Mouse (Mus musculus) heart, adult 2 months (tissue): ENCODE results near the gene Neo1. TPM values are rescaled to one million over a fixed set of nuclear protein-coding genes. Genes with fewer than 3 reads are reported as not detected.
"Not testable (repeated sequence)": the region's sequence is repeated elsewhere in the genome, so short reads cannot be mapped to it uniquely, and the experiment has no call there.

Experiments
- DNase-seq, 2 experiments: peaks; one replicate each; pipeline ENCODE4 v3.0.0; 2021
- H3K27ac ChIP-seq: fragments of 200-600 bp; 2 replicates; pipeline ENCODE4 v1.8.1; 2022
- H3K27me3 ChIP-seq: fragments of 200-500 bp; 2 replicates; pipeline ENCODE4 v1.6.1; 2012; ENCODE audit warnings: mild to moderate bottlenecking, low read length, inconsistent platforms, mixed read lengths; ENCODE audit not compliant: control insufficient read depth, insufficient read depth
- H3K36me3 ChIP-seq: fragments of 200-500 bp; 2 replicates; pipeline ENCODE4 v1.6.1; 2012; ENCODE audit warnings: low read length, inconsistent platforms; ENCODE audit not compliant: control insufficient read depth, insufficient read depth
- H3K4me1 ChIP-seq: fragments of 200-500 bp; 2 replicates; pipeline ENCODE4 v1.6.1; 2011; ENCODE audit warnings: low read length; ENCODE audit not compliant: control insufficient read depth, insufficient read depth
- H3K4me3 ChIP-seq: fragments of 200-600 bp; 2 replicates; pipeline ENCODE4 v1.8.1; 2022
- H3K79me2 ChIP-seq: fragments of 200-500 bp; replicated peaks from 2 replicates; pipeline ENCODE4 v1.6.1; 2012; ENCODE audit warnings: mild to moderate bottlenecking, inconsistent platforms, low read length, moderate library complexity, mixed read lengths; ENCODE audit not compliant: control insufficient read depth, insufficient read depth
- H3K9ac ChIP-seq: fragments of 200-500 bp; 2 replicates; pipeline ENCODE4 v1.6.1; 2012; ENCODE audit warnings: low read depth, mild to moderate bottlenecking, control low read depth, inconsistent platforms, low read length, mixed read lengths
- CTCF ChIP-seq: fragments of 200-600 bp; IDR thresholded peaks from 2 replicates; pipeline ENCODE4 v1.8.1; 2022; ENCODE audit warnings: antibody characterized with exemption, mild to moderate bottlenecking, moderate library complexity
- EP300 ChIP-seq: fragments of 200-500 bp; IDR thresholded peaks from 2 replicates; pipeline ENCODE4 v1.6.1; 2011; ENCODE audit warnings: low read depth, low read length, control low read depth; ENCODE audit not compliant: insufficient read depth
- POLR2A ChIP-seq: fragments of 200-500 bp; IDR thresholded peaks from 2 replicates; pipeline ENCODE4 v1.6.1; 2011; ENCODE audit warnings: mild to moderate bottlenecking, low read depth, low read length, control low read depth; ENCODE audit not compliant: insufficient read depth
- WGBS: fragments of 180-500 bp; shearing (Covaris S2); methylation state at CpG from one replicate; pipeline ENCODE4 v1.1.7; 2018; 5-methylcytosine and 5-hydroxymethylcytosine counted together
- intact Hi-C: fragments of 180-260 bp; cut with DNase I; formaldehyde crosslinking; loops from one replicate; pipeline ENCODE4 v1.15.1; 2025
- polyA plus RNA-seq: library from polyadenylated mRNA; depleted of rRNA; stranded (reverse); fragments of >200 nt; gene quantifications from 2 replicates; pipeline ENCODE4 v1.2.3, GENCODE M21; 2012
- total RNA-seq, 2 experiments: library from RNA; stranded (reverse); gene quantifications; 2 replicates each; pipeline ENCODE4 v1.2.3; 2021

Neo1 gene
- total and polyA plus RNA-seq, 3 experiments, result 30.5 to 48.1 (median 46.9) TPM

DNA sequence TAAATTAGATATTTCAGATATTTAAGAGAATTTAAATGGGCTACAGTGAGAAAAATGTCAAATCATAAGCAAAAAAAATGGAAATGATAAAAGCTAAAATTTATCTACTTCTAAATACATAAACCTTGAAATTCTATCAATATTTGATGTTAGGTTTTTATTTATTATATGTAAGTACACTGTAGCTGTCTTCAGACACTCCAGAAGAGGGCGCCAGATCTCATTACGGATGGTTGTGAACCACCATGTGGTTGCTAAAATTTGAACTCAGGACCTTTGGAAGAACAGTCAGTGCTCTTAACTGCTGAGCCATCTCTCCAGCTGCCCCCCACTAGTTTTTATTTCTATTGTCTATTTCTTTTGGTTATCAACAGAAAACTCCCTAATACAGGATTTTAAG, 65.1 kb downstream of the Neo1 start:
- H3K4me3 ChIP-seq, H3K4me1 ChIP-seq, intact Hi-C loops, H3K9ac ChIP-seq, H3K79me2 ChIP-seq, H3K27ac ChIP-seq, H3K36me3 ChIP-seq, H3K27me3 ChIP-seq, DNase-seq: not testable (repeated sequence)
- WGBS, result 88% methylated on average over 2 of the region's 2 CpGs
- TF ChIP-seq CTCF, result peak; percentile 58

DNA sequence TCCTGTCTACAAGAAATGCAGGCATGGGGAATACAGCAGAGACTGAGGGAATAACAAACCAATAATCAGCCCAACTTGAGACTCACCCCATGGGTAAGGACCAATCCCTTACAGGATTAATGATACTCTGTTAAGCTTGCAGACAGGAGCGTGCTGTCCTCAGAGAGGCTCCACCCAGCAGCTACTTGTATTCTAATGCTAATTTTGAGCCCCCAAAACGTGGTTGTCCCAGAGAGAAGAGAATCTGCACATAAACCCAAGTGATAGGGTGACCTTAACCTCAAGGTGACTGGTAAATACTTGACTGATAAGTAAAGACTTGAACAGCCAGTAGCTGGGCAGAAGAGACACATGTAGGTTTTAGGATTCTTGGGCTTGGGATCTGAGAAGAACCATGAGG, 68.9 kb downstream of the Neo1 start:
- no peak for DNase-seq
- H3K36me3 ChIP-seq, result no peaks in the 10 kb centered on the region
- H3K27ac ChIP-seq, result no peak overlapping the region
- WGBS, result 63% methylated on average over 2 of the region's 2 CpGs
- TF ChIP-seq EP300, result no peak
- H3K9ac ChIP-seq, result no peak overlapping the region
- H3K79me2 ChIP-seq, result no peaks in the 10 kb centered on the region
- no peaks in the 10 kb centered on the region for H3K27me3 ChIP-seq
- intact Hi-C loops, result no loop called here
- H3K4me1 ChIP-seq, result no peaks in the 10 kb centered on the region
- no peak overlapping the region for H3K4me3 ChIP-seq

DNA sequence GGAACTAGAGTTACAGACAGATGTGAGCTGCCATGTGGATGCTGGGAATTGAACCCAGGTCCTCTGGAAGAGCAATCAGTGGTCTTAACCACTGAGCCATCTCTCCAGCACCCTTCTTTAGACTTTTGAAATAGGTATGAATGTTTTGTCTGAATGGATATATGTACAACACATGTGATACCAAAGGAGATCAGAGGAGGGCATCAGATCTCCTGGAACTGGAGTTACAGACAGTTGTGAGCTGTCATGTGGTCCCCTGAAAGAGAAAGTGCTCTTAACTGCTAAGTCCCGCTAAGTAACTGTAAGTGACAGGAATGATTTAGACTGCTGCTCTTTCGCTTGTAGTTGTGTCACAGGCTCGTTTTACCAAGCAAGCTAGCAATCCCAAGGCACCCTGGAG, 80.7 kb downstream of the Neo1 start:
- no peak overlapping the region for H3K9ac ChIP-seq
- no peak overlapping the region for H3K27ac ChIP-seq
- no peaks in the 10 kb centered on the region for H3K79me2 ChIP-seq
- intact Hi-C loops, result no loop called here
- 65% methylated on average over 3 of the region's 3 CpGs for WGBS
- no peaks in the 10 kb centered on the region for H3K27me3 ChIP-seq
- no peak for TF ChIP-seq POLR2A
- TF ChIP-seq CTCF, result peak; percentile 34; the same call in 1 of the 2 replicates
- TF ChIP-seq EP300, result no peak
- H3K36me3 ChIP-seq, result no peaks in the 10 kb centered on the region
- no peaks in the 10 kb centered on the region for H3K4me1 ChIP-seq
- H3K4me3 ChIP-seq, result no peak overlapping the region
- no peak for DNase-seq

DNA sequence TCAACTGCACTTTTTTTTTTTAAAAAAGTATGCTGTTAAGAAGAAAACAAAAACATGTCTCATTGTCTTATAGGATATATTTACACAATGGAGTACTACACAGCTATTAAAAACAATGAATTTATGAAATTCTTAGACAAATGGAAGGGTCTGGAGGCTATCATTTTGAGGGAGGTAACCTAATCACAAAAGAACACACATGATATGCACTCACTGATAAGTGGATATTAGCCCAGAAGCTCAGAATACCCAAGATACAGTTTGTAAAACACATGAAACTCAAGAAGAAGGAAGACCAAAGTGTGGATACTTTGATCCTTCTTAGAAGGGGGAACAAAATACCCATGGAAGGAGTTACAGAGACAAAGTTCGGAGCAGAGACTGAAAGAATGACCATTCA, 90.3 kb downstream of the Neo1 start:
- H3K27ac ChIP-seq, intact Hi-C loops, H3K9ac ChIP-seq, H3K79me2 ChIP-seq, H3K36me3 ChIP-seq, H3K4me3 ChIP-seq, H3K4me1 ChIP-seq, DNase-seq, H3K27me3 ChIP-seq: not testable (repeated sequence)
- WGBS, result 92% methylated on average over 1 of the region's 1 CpGs

DNA sequence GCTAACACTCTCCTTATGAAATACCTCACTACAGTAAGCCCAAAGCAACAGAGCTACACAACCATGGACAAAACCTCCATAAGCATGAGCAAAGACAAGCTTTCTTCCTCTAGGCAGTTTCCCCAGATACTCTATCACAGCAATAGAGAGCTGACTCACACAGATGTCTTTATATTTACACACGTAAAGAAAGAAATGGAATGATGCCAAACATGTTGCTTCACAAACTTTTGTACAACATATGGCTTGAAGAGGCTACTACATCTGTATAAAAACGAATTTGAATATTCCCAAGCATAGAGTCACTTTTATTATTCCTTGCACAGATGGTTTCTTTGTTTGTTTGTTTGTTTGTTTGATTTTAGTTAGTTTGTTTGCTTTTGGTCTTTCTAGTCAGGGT, 101.5 kb downstream of the Neo1 start:
- H3K36me3 ChIP-seq, result no peaks in the 10 kb centered on the region
- H3K27me3 ChIP-seq, result no peaks in the 10 kb centered on the region
- H3K4me3 ChIP-seq, result no peak overlapping the region
- no peak overlapping the region for H3K9ac ChIP-seq
- no peak overlapping the region for H3K27ac ChIP-seq
- DNase-seq, result no peak
- no peaks in the 10 kb centered on the region for H3K79me2 ChIP-seq
- H3K4me1 ChIP-seq, result no peaks in the 10 kb centered on the region
- 52% methylated on average over 2 of the region's 2 CpGs for WGBS
- TF ChIP-seq POLR2A (no peak), EP300 (no peak), CTCF (no peak)
- intact Hi-C loops, result no loop called here

DNA sequence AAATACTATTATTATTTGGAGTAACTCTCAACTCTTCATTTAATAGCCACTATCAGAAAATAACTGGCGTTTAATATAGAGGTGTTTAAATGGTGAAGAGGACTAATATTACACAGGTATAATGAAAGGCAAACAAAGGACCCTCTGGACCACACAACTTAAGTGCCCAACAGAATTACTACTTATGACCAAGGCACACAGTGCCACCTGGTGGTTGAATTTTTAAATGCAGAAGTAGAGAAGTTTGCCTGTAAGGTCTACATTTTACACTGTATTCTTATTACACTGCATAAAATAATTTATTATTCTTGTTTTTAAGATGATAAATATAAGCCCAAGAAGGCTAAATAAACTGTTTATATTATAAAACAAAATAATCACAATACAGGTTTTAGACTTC, 108.1 kb downstream of the Neo1 start:
- intact Hi-C loops, result loop anchor here (2.0 kb wide), 1 partner anchor 387 kb away; no protein-coding TSS in a partner anchor
- WGBS, result 18% methylated on average over 1 of the region's 1 CpGs

More for the DNA sequence above, 108.1 kb downstream of the Neo1 start:
- no peak for TF ChIP-seq POLR2A
- peak; percentile 86 for TF ChIP-seq CTCF
- TF ChIP-seq EP300, result no peak
- H3K36me3 ChIP-seq, result no peaks in the 10 kb centered on the region
- H3K27me3 ChIP-seq, result no peaks in the 10 kb centered on the region
- H3K4me1 ChIP-seq, result no peaks in the 10 kb centered on the region
- no peak overlapping the region for H3K27ac ChIP-seq
- no peak for DNase-seq
- no peak overlapping the region for H3K4me3 ChIP-seq
- H3K79me2 ChIP-seq, result no peaks in the 10 kb centered on the region
- no peak overlapping the region for H3K9ac ChIP-seq
